Mouse (Mus musculus) heart, embryonic 16.5 days (tissue): Measurements from ENCODE around the gene Myh3. TPM values are rescaled to one million over a fixed set of nuclear protein-coding genes. Genes with fewer than 3 reads are reported as not detected.

Experiments used
- ATAC-seq: fragments of 200-750 bp; cut with Nextera tagmentation; replicated peaks from 2 replicates; pipeline ENCODE4 v1.8.0; 2017; ENCODE audit warnings: moderate number of reproducible peaks; ENCODE audit not compliant: insufficient read depth, low FRiP score; ENCODE audit errors: extremely low read depth
- H3K27ac ChIP-seq: fragments of 300-500 bp; sonication (generic); 2 replicates; pipeline ENCODE4 v1.5.1; 2014; ENCODE audit warnings: mild to moderate bottlenecking, low read length, control low read depth, moderate library complexity
- H3K27me3 ChIP-seq: fragments of 300-500 bp; sonication (generic); 2 replicates; pipeline ENCODE4 v1.6.1; 2014; ENCODE audit warnings: low read length, mixed read lengths; ENCODE audit not compliant: control insufficient read depth, insufficient read depth
- H3K36me3 ChIP-seq: fragments of 300-500 bp; sonication (generic); 2 replicates; pipeline ENCODE4 v1.6.1; 2014; ENCODE audit not compliant: control insufficient read depth, insufficient read depth
- H3K4me1 ChIP-seq: fragments of 300-500 bp; sonication (generic); 2 replicates; pipeline ENCODE4 v1.6.1; 2014; ENCODE audit warnings: low read length, mixed read lengths; ENCODE audit not compliant: control insufficient read depth, insufficient read depth
- H3K4me2 ChIP-seq: fragments of 300-500 bp; sonication (generic); 2 replicates; pipeline ENCODE4 v1.6.1; 2014; ENCODE audit warnings: low read depth, mild to moderate bottlenecking, control low read depth, low read length
- H3K4me3 ChIP-seq: fragments of 300-500 bp; sonication (generic); 2 replicates; pipeline ENCODE4 v1.5.1; 2014; ENCODE audit warnings: mild to moderate bottlenecking, control low read depth, low read length
- H3K9ac ChIP-seq: fragments of 300-500 bp; sonication (generic); 2 replicates; pipeline ENCODE4 v1.6.1; 2014; ENCODE audit warnings: low read length, control low read depth
- H3K9me3 ChIP-seq: fragments of 300-500 bp; sonication (generic); replicated peaks from 2 replicates; pipeline ENCODE4 v1.6.1; 2016; ENCODE audit warnings: low read length; ENCODE audit not compliant: control insufficient read depth
- WGBS: fragments of 180-500 bp; shearing (Covaris S2); extraction: QIAGEN DNeasy Blood & Tissue Kit; methylation state at CpG from one replicate; pipeline ENCODE4 v1.1.7; 2014; 5-methylcytosine and 5-hydroxymethylcytosine counted together
- polyA plus RNA-seq: library from polyadenylated mRNA; unstranded; fragments of >200 nt; fragmentation: Nextera tagmentation; extraction: Ambion mirVana; gene quantifications from 2 replicates; pipeline ENCODE4 v1.2.1, GENCODE M21; 2015

Gene Myh3
- polyA plus RNA-seq, 1 experiment from 2014 or later, result 4.5 TPM

- no peaks in the 10 kb centered on the region for H3K36me3 ChIP-seq
These were observed 38.6 kb downstream of the Myh3 start for GRCm38 (mm10) chr11:67116725-67117124.

GRCm38 (mm10) chr11:67119539-67120070 is 41.5 kb downstream of the Myh3 start:
- Histone ChIP-seq H3K9ac (no peak overlapping the region), H3K4me3 (no peak overlapping the region), H3K4me2 (no peak overlapping the region), H3K9me3 (no peaks in the 10 kb centered on the region), H3K27me3 (no peaks in the 10 kb centered on the region), H3K36me3 (no peaks in the 10 kb centered on the region), H3K4me1 (no peaks in the 10 kb centered on the region), H3K27ac (no peak overlapping the region)
- no peak for ATAC-seq
- 46% methylated on average over 4 of the region's 4 CpGs for WGBS

More at GRCm38 (mm10) chr11:67116725-67117124, 38.6 kb downstream of the Myh3 start:
- no peak for ATAC-seq
- Histone ChIP-seq H3K4me2 (no peak overlapping the region), H3K4me1 (no peaks in the 10 kb centered on the region), H3K9ac (no peak overlapping the region), H3K27ac (no peak overlapping the region), H3K9me3 (no peaks in the 10 kb centered on the region), H3K4me3 (no peak overlapping the region), H3K27me3 (no peaks in the 10 kb centered on the region)
- whole genome bisulfite sequencing, result 67% methylated on average over 5 of the region's 5 CpGs

GRCm38 (mm10) chr11:67120697-67121294 is 42.7 kb downstream of the Myh3 start:
- Histone ChIP-seq H3K9me3 (no peaks in the 10 kb centered on the region), H3K36me3 (no peaks in the 10 kb centered on the region), H3K9ac (no peak overlapping the region), H3K4me2 (no peak overlapping the region), H3K27ac (no peak overlapping the region), H3K27me3 (no peaks in the 10 kb centered on the region), H3K4me1 (no peaks in the 10 kb centered on the region), H3K4me3 (no peak overlapping the region)
- 54% methylated on average over 12 of the region's 12 CpGs for WGBS
- ATAC-seq, result no peak

GRCm38 (mm10) chr11:67124943-67125342 is 46.8 kb downstream of the Myh3 start:
- no peak overlapping the region for H3K9ac ChIP-seq
- no peak overlapping the region for H3K27ac ChIP-seq
- H3K27me3 ChIP-seq, result no peaks in the 10 kb centered on the region
- no peak for ATAC-seq
- no peaks in the 10 kb centered on the region for H3K36me3 ChIP-seq
- H3K9me3 ChIP-seq, result no peaks in the 10 kb centered on the region
- no peak overlapping the region for H3K4me2 ChIP-seq
- H3K4me1 ChIP-seq, result no peaks in the 10 kb centered on the region
- WGBS, result 86% methylated on average over 7 of the region's 7 CpGs
- H3K4me3 ChIP-seq, result no peak overlapping the region

- Histone ChIP-seq H3K4me1 (no peaks in the 10 kb centered on the region), H3K9me3 (no peaks in the 10 kb centered on the region), H3K4me3 (no peak overlapping the region), H3K27ac (no peak overlapping the region), H3K36me3 (no peaks in the 10 kb centered on the region), H3K9ac (no peak overlapping the region), H3K4me2 (no peak overlapping the region), H3K27me3 (no peaks in the 10 kb centered on the region)
- ATAC-seq, result no peak
- 65% methylated on average over 17 of the region's 17 CpGs for WGBS
These were observed 47.3 kb downstream of the Myh3 start for GRCm38 (mm10) chr11:67125361-67125760.

- no peak for ATAC-seq
- 68% methylated on average over 2 of the region's 2 CpGs for WGBS
These were observed 55.4 kb downstream of the Myh3 start for GRCm38 (mm10) chr11:67133526-67133925.

GRCm38 (mm10) chr11:67134654-67135053 is 56.6 kb downstream of the Myh3 start:
- no peaks in the 10 kb centered on the region for H3K27me3 ChIP-seq
- H3K4me2 ChIP-seq, result no peak overlapping the region
- ATAC-seq, result no peak
- no peaks in the 10 kb centered on the region for H3K4me1 ChIP-seq
- H3K27ac ChIP-seq, result no peak overlapping the region
- H3K4me3 ChIP-seq, result no peak overlapping the region
- H3K36me3 ChIP-seq, result no peaks in the 10 kb centered on the region
- WGBS, result 72% methylated on average over 6 of the region's 6 CpGs
- H3K9me3 ChIP-seq, result no peaks in the 10 kb centered on the region
- no peak overlapping the region for H3K9ac ChIP-seq

More at GRCm38 (mm10) chr11:67133526-67133925, 55.4 kb downstream of the Myh3 start:
- Histone ChIP-seq H3K27me3 (no peaks in the 10 kb centered on the region), H3K36me3 (no peaks in the 10 kb centered on the region), H3K9me3 (no peaks in the 10 kb centered on the region), H3K4me3 (no peak overlapping the region), H3K4me2 (no peak overlapping the region), H3K27ac (no peak overlapping the region), H3K4me1 (no peaks in the 10 kb centered on the region), H3K9ac (no peak overlapping the region)

GRCm38 (mm10) chr11:67135532-67135931 is 57.4 kb downstream of the Myh3 start:
- no peaks in the 10 kb centered on the region for H3K27me3 ChIP-seq
- H3K27ac ChIP-seq, result no peak overlapping the region
- no peaks in the 10 kb centered on the region for H3K4me1 ChIP-seq
- no peak overlapping the region for H3K9ac ChIP-seq
- no peaks in the 10 kb centered on the region for H3K36me3 ChIP-seq
- no peak overlapping the region for H3K4me3 ChIP-seq
- no peak for ATAC-seq
- 83% methylated on average over 2 of the region's 2 CpGs for WGBS
- no peak overlapping the region for H3K4me2 ChIP-seq
- H3K9me3 ChIP-seq, result no peaks in the 10 kb centered on the region

GRCm38 (mm10) chr11:67139556-67139955 is 61.5 kb downstream of the Myh3 start:
- WGBS, result 65% methylated on average over 8 of the region's 8 CpGs
- no peaks in the 10 kb centered on the region for H3K9me3 ChIP-seq
- no peak for ATAC-seq
- no peaks in the 10 kb centered on the region for H3K4me1 ChIP-seq
- no peak overlapping the region for H3K4me2 ChIP-seq
- no peaks in the 10 kb centered on the region for H3K36me3 ChIP-seq
- no peak overlapping the region for H3K4me3 ChIP-seq
- no peak overlapping the region for H3K27ac ChIP-seq
- H3K27me3 ChIP-seq, result no peaks in the 10 kb centered on the region
- H3K9ac ChIP-seq, result no peak overlapping the region
